Mouse (Mus musculus): Measurements from ENCODE around the gene Asl.

DNA sequence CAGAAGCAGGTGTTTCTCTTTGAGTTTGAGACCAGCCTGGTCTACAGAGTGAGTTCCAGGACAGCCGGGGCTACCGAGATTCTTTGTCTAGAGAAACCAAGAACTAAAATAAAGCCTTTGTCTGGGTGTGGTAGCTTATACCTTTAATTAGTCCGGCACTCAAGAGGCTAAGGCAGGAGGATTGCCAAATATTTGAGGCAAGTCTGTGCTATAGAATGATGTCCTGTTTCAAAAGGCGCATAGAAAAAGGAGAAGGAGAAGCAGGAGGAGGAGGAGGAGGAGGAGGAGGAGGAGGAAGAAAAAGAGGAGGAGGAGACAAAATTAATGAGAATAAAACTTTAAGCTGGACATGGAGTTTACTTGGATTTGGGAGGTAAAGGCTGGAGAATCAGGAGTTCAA is 65.8 kb downstream of the Asl start:
- TF ChIP-seq CHD2 (IDR thresholded peaks at IDR 0.05; ENCODE audit: low read depth, low read length), result no peak
- no peak for TF ChIP-seq ZNF384 (IDR thresholded peaks at IDR 0.05; ENCODE audit: low read depth, low read length)
- TF ChIP-seq HCFC1 (IDR thresholded peaks at IDR 0.05; ENCODE audit: borderline replicate concordance, insufficient read depth, low read length), result no peak

Data from ES-E14 (cell line).